Mouse (Mus musculus) brain, embryonic 14.5 days (tissue): ENCODE data around the gene Slc44a2.

Experiments
- CTCF ChIP-seq: fragments of 200-500 bp; IDR thresholded peaks from 2 replicates; pipeline ENCODE4 v1.5.1; 2012; ENCODE audit warnings: inconsistent platforms, mild to moderate bottlenecking, moderate library complexity, borderline replicate concordance; ENCODE audit not compliant: insufficient read depth, insufficient read length; ENCODE audit errors: extremely low read depth
- POLR2A ChIP-seq: fragments of 200-500 bp; IDR thresholded peaks from 2 replicates; pipeline ENCODE4 v1.6.1; 2012; ENCODE audit warnings: mild to moderate bottlenecking, inconsistent platforms, borderline replicate concordance; ENCODE audit not compliant: poor library complexity, insufficient read depth, insufficient read length, severe bottlenecking; ENCODE audit errors: extremely low read depth

- TF ChIP-seq POLR2A, result no peak
- TF ChIP-seq CTCF, result no peak
These were observed 47.4 kb upstream of the Slc44a2 start for GRCm38 (mm10) chr9:21273094-21273493.
